In genomic region chr9:35346378-35346777, GRCm38 (mm10) we compare ENCODE assay signal across 12 mouse cellular contexts.
DNase-seq lines count a peak whose midpoint lies in the region.
"Had no signal": no experiment of that assay in that cellular context is flagged by ENCODE, and none has a peak within 500 bp of the region (broad histone marks: within the 10 kb centered on the region; RNA-seq: fewer than 3 reads in every experiment).

No protein-coding gene starts in this region.

- DNase-seq in cerebellum, postnatal 14 days = peak; percentile 41 to 48
- no peak for DNase-seq in cerebellum, postnatal 4 days (ENCODE audit: low spot score in 2 of 2)
- DNase-seq in heart, postnatal 4 days = peak; percentile 25
- DNase-seq in heart, adult 8-10 months (ENCODE audit: low spot score) = no peak
- DNase-seq in urinary bladder, postnatal 14 days (ENCODE audit: low spot score) = peak; percentile 56
- no peak for DNase-seq in urinary bladder, postnatal 4 days (ENCODE audit: low spot score in 2 of 2)
- peak; percentile 62 for DNase-seq in yolk sac, embryonic 10.5 days (ENCODE audit: low spot score)
- DNase-seq in urinary bladder, postnatal 25 days (ENCODE audit: low spot score) = no peak
- DNase-seq: B cell, adult 2 months; cerebellum, adult 9-10 months; kidney, postnatal 14 days; thymus, adult 18-20 months had no signal

Comparison
In these comparisons a context has a peak if more than half of its experiments do, and no peak if none do; other contexts are left out.
1. DNase-seq: peak in cerebellum, postnatal 14 days (2 of 2), heart, postnatal 4 days (single experiment), urinary bladder, postnatal 14 days (single experiment) and yolk sac, embryonic 10.5 days (single experiment); none in cerebellum, postnatal 4 days (0 of 2), heart, adult 8-10 months (single experiment), urinary bladder, postnatal 4 days (0 of 2) and urinary bladder, postnatal 25 days (single experiment).